Mouse (Mus musculus) forebrain, embryonic 16.5 days (tissue): Measurements from ENCODE around the gene Pomt1. TPM values are rescaled to one million over a fixed set of nuclear protein-coding genes. Genes with fewer than 3 reads are reported as not detected.

Experiments used
- ATAC-seq: fragments of 200-750 bp; cut with Nextera tagmentation; 2 replicates; pipeline ENCODE4 v1.8.0; 2017; ENCODE audit warnings: mild to moderate bottlenecking, moderate library complexity
- H3K27ac ChIP-seq: fragments of 300-500 bp; sonication (generic); 2 replicates; pipeline ENCODE4 v1.5.1; 2014; ENCODE audit warnings: low read length, control low read depth
- H3K27me3 ChIP-seq: fragments of 300-500 bp; sonication (generic); replicated peaks from 2 replicates; pipeline ENCODE4 v1.6.1; 2014; ENCODE audit warnings: low read length; ENCODE audit not compliant: control insufficient read depth, insufficient read depth
- H3K36me3 ChIP-seq: fragments of 300-500 bp; sonication (generic); 2 replicates; pipeline ENCODE4 v1.6.1; 2014; ENCODE audit not compliant: control insufficient read depth, insufficient read depth
- H3K4me1 ChIP-seq: fragments of 300-500 bp; sonication (generic); replicated peaks from 2 replicates; pipeline ENCODE4 v1.6.1; 2014; ENCODE audit warnings: low read length; ENCODE audit not compliant: control insufficient read depth, insufficient read depth
- H3K4me2 ChIP-seq: fragments of 300-500 bp; sonication (generic); 2 replicates; pipeline ENCODE4 v1.6.1; 2014; ENCODE audit warnings: mild to moderate bottlenecking, low read length, control low read depth
- H3K4me3 ChIP-seq: fragments of 300-500 bp; sonication (generic); replicated peaks from 2 replicates; pipeline ENCODE4 v1.5.1; 2014; ENCODE audit warnings: mild to moderate bottlenecking, low read length, control low read depth
- H3K9ac ChIP-seq: fragments of 300-500 bp; sonication (generic); replicated peaks from 2 replicates; pipeline ENCODE4 v1.6.1; 2014; ENCODE audit warnings: low read depth, low read length, control low read depth
- H3K9me3 ChIP-seq: fragments of 300-500 bp; sonication (generic); 2 replicates; pipeline ENCODE4 v1.6.1; 2016; ENCODE audit warnings: low read length; ENCODE audit not compliant: control insufficient read depth
- WGBS: fragments of 180-500 bp; shearing (Covaris S2); extraction: QIAGEN DNeasy Blood & Tissue Kit; methylation state at CpG from one replicate; pipeline ENCODE4 v1.1.7; 2014; 5-methylcytosine and 5-hydroxymethylcytosine counted together
- polyA plus RNA-seq: library from polyadenylated mRNA; unstranded; fragments of >200 nt; fragmentation: Nextera tagmentation; extraction: Ambion mirVana; gene quantifications from 2 replicates; pipeline ENCODE4 v1.2.1, GENCODE M21; 2015

Pomt1 gene
- polyA plus RNA-seq, 1 experiment from 2014 or later, result 36.8 TPM

- H3K4me3 ChIP-seq, result no peak overlapping the region
- WGBS, result 89% methylated on average over 9 of the region's 9 CpGs
- no peaks in the 10 kb centered on the region for H3K36me3 ChIP-seq
- no peak overlapping the region for H3K4me2 ChIP-seq
- H3K27me3 ChIP-seq, result no peaks in the 10 kb centered on the region
- H3K9ac ChIP-seq, result no peak overlapping the region
- H3K27ac ChIP-seq, result no peak overlapping the region
- peaks cover 22% of the 10 kb centered on the region for H3K4me1 ChIP-seq
- ATAC-seq, result no peak
- no peaks in the 10 kb centered on the region for H3K9me3 ChIP-seq
Measured at GRCm38 (mm10) chr2:32238708-32239435, 2.5 kb downstream of the Pomt1 start.

- no peak overlapping the region for H3K4me2 ChIP-seq
- H3K4me1 ChIP-seq, result peaks cover 14% of the 10 kb centered on the region
- 87% methylated on average over 5 of the region's 5 CpGs for WGBS
- no peak overlapping the region for H3K27ac ChIP-seq
- peaks cover 3% of the 10 kb centered on the region; the same call in 1 of the 2 replicates for H3K36me3 ChIP-seq
- H3K9me3 ChIP-seq, result no peaks in the 10 kb centered on the region
- no peak overlapping the region for H3K4me3 ChIP-seq
- no peak overlapping the region for H3K9ac ChIP-seq
- no peak for ATAC-seq
- H3K27me3 ChIP-seq, result no peaks in the 10 kb centered on the region
Measured at GRCm38 (mm10) chr2:32240591-32240990, 4.2 kb downstream of the Pomt1 start.

- Histone ChIP-seq H3K9me3 (no peaks in the 10 kb centered on the region), H3K4me2 (no peak overlapping the region), H3K27ac (no peak overlapping the region), H3K36me3 (peaks cover 3% of the 10 kb centered on the region; the same call in 1 of the 2 replicates), H3K27me3 (no peaks in the 10 kb centered on the region), H3K4me1 (no peaks in the 10 kb centered on the region), H3K4me3 (no peak overlapping the region), H3K9ac (no peak overlapping the region)
- no peak for ATAC-seq
- WGBS, result 87% methylated on average over 4 of the region's 4 CpGs
Measured at GRCm38 (mm10) chr2:32242986-32243385, 6.6 kb downstream of the Pomt1 start.

- WGBS, result 90% methylated on average over 4 of the region's 4 CpGs
Measured at GRCm38 (mm10) chr2:32246741-32247140, 10.4 kb downstream of the Pomt1 start.

GRCm38 (mm10) chr2:32248377-32249361 lies 12.3 kb downstream of the Pomt1 start:
- Histone ChIP-seq H3K27ac (no peak overlapping the region), H3K27me3 (no peaks in the 10 kb centered on the region), H3K9me3 (no peaks in the 10 kb centered on the region), H3K4me2 (no peak overlapping the region), H3K4me3 (no peak overlapping the region), H3K4me1 (no peaks in the 10 kb centered on the region), H3K9ac (no peak overlapping the region), H3K36me3 (peaks cover 6% of the 10 kb centered on the region)
- 85% methylated on average over 10 of the region's 10 CpGs for WGBS
- ATAC-seq, result no peak

More at GRCm38 (mm10) chr2:32246741-32247140, 10.4 kb downstream of the Pomt1 start:
- H3K27ac ChIP-seq, result no peak overlapping the region
- no peak for ATAC-seq
- H3K4me2 ChIP-seq, result no peak overlapping the region
- H3K27me3 ChIP-seq, result no peaks in the 10 kb centered on the region
- H3K4me3 ChIP-seq, result no peak overlapping the region
- H3K36me3 ChIP-seq, result peaks cover 4% of the 10 kb centered on the region
- H3K9me3 ChIP-seq, result no peaks in the 10 kb centered on the region
- H3K9ac ChIP-seq, result no peak overlapping the region
- H3K4me1 ChIP-seq, result no peaks in the 10 kb centered on the region

- WGBS, result 91% methylated on average over 12 of the region's 12 CpGs
- Histone ChIP-seq H3K4me2 (no peak overlapping the region), H3K4me1 (no peaks in the 10 kb centered on the region), H3K27ac (no peak overlapping the region), H3K9ac (no peak overlapping the region), H3K4me3 (no peak overlapping the region), H3K9me3 (no peaks in the 10 kb centered on the region), H3K36me3 (peaks cover 10% of the 10 kb centered on the region), H3K27me3 (no peaks in the 10 kb centered on the region)
- ATAC-seq, result no peak
Measured at GRCm38 (mm10) chr2:32251791-32252527, 15.6 kb downstream of the Pomt1 start.

DNA sequence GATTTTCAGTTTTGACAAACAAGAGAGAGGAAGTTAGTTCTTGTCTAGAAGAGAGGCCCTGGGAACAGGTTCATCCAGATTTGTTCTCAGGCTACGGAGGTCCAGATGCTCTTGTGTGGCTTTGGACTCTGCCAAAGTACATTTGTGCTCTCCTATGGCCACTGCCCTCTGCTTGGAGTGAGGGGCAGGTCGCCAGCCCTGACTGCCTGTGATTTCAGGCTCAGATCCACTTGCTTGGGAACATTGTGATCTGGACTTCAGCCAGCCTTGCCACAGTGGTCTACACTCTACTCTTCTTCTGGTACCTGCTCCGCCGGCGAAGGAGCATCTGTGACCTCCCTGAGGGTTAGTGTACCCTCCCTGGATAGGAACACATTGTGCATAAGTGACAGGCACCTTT lies 16.3 kb downstream of the Pomt1 start:
- H3K9ac ChIP-seq, result no peak overlapping the region
- no peaks in the 10 kb centered on the region for H3K4me1 ChIP-seq
- no peak overlapping the region for H3K4me2 ChIP-seq
- peaks cover 11% of the 10 kb centered on the region for H3K36me3 ChIP-seq
- H3K4me3 ChIP-seq, result no peak overlapping the region
- WGBS, result 89% methylated on average over 5 of the region's 5 CpGs
- no peaks in the 10 kb centered on the region for H3K9me3 ChIP-seq
- H3K27me3 ChIP-seq, result no peaks in the 10 kb centered on the region
- no peak for ATAC-seq
- no peak overlapping the region for H3K27ac ChIP-seq

DNA sequence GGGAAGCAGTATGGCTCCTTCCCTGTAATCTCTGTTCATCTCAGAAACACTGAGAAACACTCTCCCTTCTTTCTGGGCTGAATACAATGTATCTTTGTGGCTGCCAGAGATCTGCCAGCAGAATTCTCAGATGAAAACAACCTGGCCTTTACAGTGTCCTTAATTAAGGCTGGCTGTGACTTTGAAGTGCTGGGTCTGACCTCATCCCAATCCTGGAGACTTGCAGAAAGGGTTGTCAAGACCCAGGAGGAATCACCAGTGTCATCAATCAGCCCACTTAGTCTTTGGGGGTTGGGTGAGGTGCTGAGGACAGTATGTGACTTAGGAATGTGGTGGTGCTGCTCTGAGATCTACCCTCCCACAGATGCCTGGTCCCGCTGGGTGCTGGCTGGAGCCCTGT lies 17.0 kb downstream of the Pomt1 start:
- H3K36me3 ChIP-seq, result peaks cover 11% of the 10 kb centered on the region
- 89% methylated on average over 1 of the region's 1 CpGs for WGBS

DNA sequence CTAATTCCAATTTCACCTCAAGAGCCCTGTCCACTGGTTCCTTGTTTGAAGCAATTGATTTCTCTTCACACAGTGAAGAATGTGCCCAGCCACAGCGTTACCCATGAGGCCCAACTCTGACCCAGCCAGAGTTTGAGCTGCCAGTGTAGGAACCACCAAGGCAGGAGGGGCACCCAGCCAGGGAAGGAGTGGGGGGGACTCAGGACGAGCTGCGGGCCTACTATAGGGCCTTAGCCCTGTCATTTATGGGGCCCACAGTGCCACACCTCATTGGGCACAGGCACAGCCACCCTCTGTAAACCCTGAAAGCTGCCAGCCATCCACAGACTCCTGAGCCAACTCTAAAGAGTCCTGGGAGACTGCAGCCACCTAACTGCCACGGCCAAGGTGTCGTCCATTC lies 18.2 kb downstream of the Pomt1 start:
- Histone ChIP-seq H3K27ac (no peak overlapping the region), H3K27me3 (no peaks in the 10 kb centered on the region), H3K9ac (no peak overlapping the region), H3K4me2 (no peak overlapping the region), H3K9me3 (no peaks in the 10 kb centered on the region), H3K4me3 (no peak overlapping the region), H3K36me3 (peaks cover 11% of the 10 kb centered on the region; the same call in 1 of the 2 replicates), H3K4me1 (peaks cover 10% of the 10 kb centered on the region)
- 85% methylated on average over 5 of the region's 5 CpGs for WGBS
- no peak for ATAC-seq

More for the DNA sequence above, 17.0 kb downstream of the Pomt1 start:
- Histone ChIP-seq H3K4me3 (no peak overlapping the region), H3K27ac (no peak overlapping the region), H3K27me3 (no peaks in the 10 kb centered on the region), H3K4me1 (no peaks in the 10 kb centered on the region), H3K9me3 (no peaks in the 10 kb centered on the region), H3K4me2 (no peak overlapping the region), H3K9ac (no peak overlapping the region)
- no peak for ATAC-seq
